Mouse (Mus musculus): Measurements from ENCODE around the gene Opcml. TPM values are rescaled to one million over a fixed set of nuclear protein-coding genes. Genes with fewer than 3 reads are reported as not detected.

The Opcml gene
- polyA plus RNA-seq, 1 experiment = 1.3 TPM

DNA sequence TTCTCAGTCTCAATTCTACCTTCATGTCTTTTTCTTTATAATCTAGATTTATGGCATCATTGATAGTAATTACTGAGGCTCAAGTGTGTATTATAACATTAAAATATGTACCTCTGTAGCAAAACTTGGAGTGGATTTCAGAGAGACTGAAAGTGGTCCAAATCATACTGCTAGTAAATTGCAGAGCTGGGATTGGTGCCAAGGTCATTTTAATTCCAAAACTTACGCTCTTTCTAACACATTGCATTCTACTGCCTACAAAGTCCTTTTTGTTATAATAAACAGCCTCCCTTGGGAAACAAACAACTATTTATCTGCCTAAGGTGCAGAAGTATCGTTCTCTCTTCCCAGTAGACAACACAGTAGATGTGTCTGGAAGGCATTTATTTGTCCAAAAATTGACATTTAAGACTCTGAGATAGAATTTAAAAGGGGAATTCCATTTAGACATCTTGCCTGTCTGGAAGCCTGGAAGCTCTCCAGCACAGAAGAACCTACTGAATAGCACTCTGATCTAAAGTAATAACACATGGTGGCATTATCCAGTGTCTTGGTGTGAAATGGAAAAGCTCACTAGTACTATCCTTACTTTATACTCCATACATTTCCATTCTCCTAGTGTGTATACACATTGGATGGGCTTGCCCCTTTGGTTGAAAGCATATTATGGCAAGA, 266.7 kb downstream of the Opcml start:
- Histone ChIP-seq H3K27ac (ENCODE audit: control insufficient read depth, insufficient read depth, low read depth, low read length, poor library complexity) (no peak overlapping the region), H3K4me3 (replicated peaks; ENCODE audit: control insufficient read depth, low read depth, low read length) (no peak overlapping the region), H3K4me1 (ENCODE audit: control insufficient read depth, insufficient read depth, low read length) (no peaks in the 10 kb centered on the region)
- WGBS = 52% methylated on average over 2 of the region's 2 CpGs
- no peak for TF ChIP-seq POLR2A (IDR thresholded peaks at IDR 0.05; ENCODE audit: borderline replicate concordance, control insufficient read depth, low read depth, low read length)
- no peak for TF ChIP-seq CTCF (IDR thresholded peaks at IDR 0.05; ENCODE audit: control insufficient read depth, insufficient read depth, low read length)

DNA sequence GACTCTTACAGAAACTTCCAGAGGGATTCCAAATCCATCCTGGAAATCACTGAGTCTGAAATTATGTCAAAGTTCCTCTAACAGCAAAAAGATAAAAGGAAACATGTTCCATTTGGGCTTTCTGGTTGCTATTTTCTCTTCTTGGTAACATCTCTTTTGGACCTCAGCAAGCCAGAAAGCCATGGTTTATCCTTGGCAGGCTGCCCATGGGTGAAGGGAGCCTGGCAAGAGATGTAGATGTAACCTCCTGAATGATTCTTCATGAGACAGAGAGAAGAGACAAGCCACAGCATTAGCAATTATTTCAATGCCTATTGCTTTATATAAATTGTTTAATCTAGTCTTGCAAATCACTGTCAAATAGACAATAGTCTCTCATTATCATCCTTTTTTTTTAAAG, 274.6 kb downstream of the Opcml start:
- Histone ChIP-seq H3K27ac (ENCODE audit: control insufficient read depth, insufficient read depth, low read depth, low read length, poor library complexity) (no peak overlapping the region), H3K4me3 (replicated peaks; ENCODE audit: control insufficient read depth, low read depth, low read length) (no peak overlapping the region), H3K4me1 (ENCODE audit: control insufficient read depth, insufficient read depth, low read length) (no peaks in the 10 kb centered on the region)
- TF ChIP-seq CTCF (IDR thresholded peaks at IDR 0.05; ENCODE audit: control insufficient read depth, insufficient read depth, low read length) = no peak
- TF ChIP-seq POLR2A (IDR thresholded peaks at IDR 0.05; ENCODE audit: borderline replicate concordance, control insufficient read depth, low read depth, low read length) = no peak

DNA sequence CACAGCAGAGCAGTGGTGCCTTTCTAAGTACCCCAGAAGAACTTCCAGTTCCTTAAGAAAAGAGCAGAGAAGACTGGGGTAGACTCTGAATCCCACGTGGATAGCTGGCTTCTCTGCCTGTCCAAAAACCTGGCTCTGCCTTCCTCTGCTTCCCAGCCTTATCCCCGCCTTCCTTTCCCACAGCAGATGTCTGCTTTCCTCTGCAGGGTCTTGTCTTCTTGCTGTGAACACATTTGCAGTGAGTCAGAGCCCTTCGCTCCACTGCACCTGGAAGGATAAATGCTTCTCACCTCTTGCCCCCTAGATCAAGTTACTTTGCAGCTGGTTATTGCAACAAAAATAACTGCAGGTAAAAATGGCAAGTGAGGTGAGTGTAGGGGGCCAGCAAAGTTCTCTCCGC, 290.1 kb downstream of the Opcml start:
- H3K27ac ChIP-seq (ENCODE audit: control insufficient read depth, insufficient read depth, low read depth, low read length, poor library complexity) = no peak overlapping the region
- 59% methylated on average over 4 of the region's 4 CpGs for whole genome bisulfite sequencing
- TF ChIP-seq POLR2A (IDR thresholded peaks at IDR 0.05; ENCODE audit: borderline replicate concordance, control insufficient read depth, low read depth, low read length) = no peak
- no peak for TF ChIP-seq CTCF (IDR thresholded peaks at IDR 0.05; ENCODE audit: control insufficient read depth, insufficient read depth, low read length)

DNA sequence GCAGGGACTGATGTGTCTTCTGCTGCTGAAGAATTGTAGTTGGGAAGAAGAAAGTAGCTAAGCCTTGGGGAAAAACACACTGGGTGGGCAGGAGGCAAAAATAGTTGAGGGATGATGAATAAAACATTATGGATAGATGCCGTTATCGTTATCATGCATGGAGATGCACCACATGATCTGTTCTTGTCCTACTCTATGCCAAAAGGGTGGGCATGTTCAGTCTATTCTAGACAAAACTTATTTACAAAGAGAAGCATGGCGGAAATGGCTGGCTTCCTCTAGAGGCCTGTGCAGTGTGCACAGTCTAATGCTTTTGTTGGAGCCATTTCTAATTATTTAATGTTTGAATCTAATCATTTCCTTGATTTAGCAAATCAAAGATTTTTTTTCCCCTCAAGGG, 293.2 kb downstream of the Opcml start:
- Histone ChIP-seq H3K4me3 (replicated peaks; ENCODE audit: control insufficient read depth, low read depth, low read length) (no peak overlapping the region), H3K27ac (ENCODE audit: control insufficient read depth, insufficient read depth, low read depth, low read length, poor library complexity) (no peak overlapping the region), H3K4me1 (ENCODE audit: control insufficient read depth, insufficient read depth, low read length) (no peaks in the 10 kb centered on the region)
- TF ChIP-seq CTCF (IDR thresholded peaks at IDR 0.05; ENCODE audit: control insufficient read depth, insufficient read depth, low read length) (no peak), POLR2A (IDR thresholded peaks at IDR 0.05; ENCODE audit: borderline replicate concordance, control insufficient read depth, low read depth, low read length) (no peak)
- WGBS = 78% methylated on average over 3 of the region's 3 CpGs

More for the DNA sequence above, 290.1 kb downstream of the Opcml start:
- no peaks in the 10 kb centered on the region for H3K4me1 ChIP-seq (ENCODE audit: control insufficient read depth, insufficient read depth, low read length)
- H3K4me3 ChIP-seq (replicated peaks; ENCODE audit: control insufficient read depth, low read depth, low read length) = no peak overlapping the region

DNA sequence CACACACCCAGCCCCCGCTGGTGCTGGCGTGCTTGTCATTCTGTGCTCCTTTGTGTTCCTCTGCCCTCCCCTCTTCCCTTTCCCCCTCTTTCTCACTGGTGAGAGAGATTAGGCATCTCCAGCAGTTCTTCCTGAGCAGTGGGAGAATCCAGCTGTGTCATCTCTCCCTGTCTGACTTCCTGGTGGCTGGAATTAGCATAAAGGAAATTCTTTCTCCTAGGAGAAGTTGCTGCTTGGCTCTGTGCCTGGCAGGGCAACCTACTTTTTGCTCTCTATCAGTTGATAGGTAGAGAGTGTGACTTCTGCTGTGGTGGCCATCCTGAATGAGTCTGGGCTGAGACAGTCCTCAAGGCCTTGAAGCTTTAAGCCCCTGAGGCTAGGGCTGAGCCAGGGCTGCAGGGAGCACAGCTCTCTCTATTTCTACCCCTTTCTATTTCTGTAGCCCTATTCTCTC, 293.7 kb downstream of the Opcml start:
- 43% methylated on average over 2 of the region's 2 CpGs for WGBS
- TF ChIP-seq POLR2A (IDR thresholded peaks at IDR 0.05; ENCODE audit: borderline replicate concordance, control insufficient read depth, low read depth, low read length) (no peak), CTCF (IDR thresholded peaks at IDR 0.05; ENCODE audit: control insufficient read depth, insufficient read depth, low read length) (no peak)
- H3K4me1 ChIP-seq (ENCODE audit: control insufficient read depth, insufficient read depth, low read length) = no peaks in the 10 kb centered on the region
- H3K27ac ChIP-seq (ENCODE audit: control insufficient read depth, insufficient read depth, low read depth, low read length, poor library complexity) = no peak overlapping the region
- H3K4me3 ChIP-seq (replicated peaks; ENCODE audit: control insufficient read depth, low read depth, low read length) = no peak overlapping the region

DNA sequence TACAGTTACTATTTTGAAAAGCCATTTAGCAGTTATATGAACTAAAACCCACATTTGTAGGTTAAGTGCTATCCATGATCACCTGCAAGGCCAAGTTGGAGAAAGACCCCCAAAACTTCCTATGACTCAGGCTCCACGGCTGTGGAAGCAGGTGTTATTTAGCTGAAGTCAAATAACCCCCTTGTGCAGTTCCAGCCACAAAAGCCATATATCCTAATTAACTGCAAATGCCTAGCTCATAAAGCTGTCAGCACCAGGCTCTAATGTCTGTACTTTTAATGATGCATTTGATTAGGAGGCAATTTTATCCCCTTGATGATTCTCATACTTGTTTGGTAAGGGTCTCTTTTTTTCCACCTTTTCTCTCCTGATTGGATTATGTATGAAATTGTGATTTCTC, 300.8 kb downstream of the Opcml start:
- Histone ChIP-seq H3K4me3 (replicated peaks; ENCODE audit: control insufficient read depth, low read depth, low read length) (no peak overlapping the region), H3K27ac (ENCODE audit: control insufficient read depth, insufficient read depth, low read depth, low read length, poor library complexity) (no peak overlapping the region), H3K4me1 (ENCODE audit: control insufficient read depth, insufficient read depth, low read length) (no peaks in the 10 kb centered on the region)
- 53% methylated on average over 1 of the region's 1 CpGs for WGBS
- TF ChIP-seq POLR2A (IDR thresholded peaks at IDR 0.05; ENCODE audit: borderline replicate concordance, control insufficient read depth, low read depth, low read length) (no peak), CTCF (IDR thresholded peaks at IDR 0.05; ENCODE audit: control insufficient read depth, insufficient read depth, low read length) (no peak)

DNA sequence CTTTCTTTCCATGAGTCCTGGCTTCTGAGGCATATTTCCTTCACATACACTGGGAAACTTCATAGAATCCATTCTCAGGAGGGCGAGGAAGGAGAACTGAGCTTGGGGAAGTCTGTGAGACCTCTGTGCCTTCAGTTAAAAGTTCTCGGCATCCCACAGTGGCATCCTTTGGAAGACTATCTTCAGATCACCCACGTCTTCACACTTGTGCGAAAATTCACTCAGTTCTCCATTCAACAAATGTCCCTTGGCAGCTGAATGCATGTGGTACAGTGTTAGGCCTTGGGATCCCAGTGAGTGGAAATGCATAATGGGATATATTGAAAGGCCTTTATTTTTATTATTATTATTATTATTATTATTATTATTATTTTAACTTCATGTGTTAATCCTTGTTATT, 304.1 kb downstream of the Opcml start:
- no peak overlapping the region for H3K4me3 ChIP-seq (replicated peaks; ENCODE audit: control insufficient read depth, low read depth, low read length)
- no peak overlapping the region for H3K27ac ChIP-seq (ENCODE audit: control insufficient read depth, insufficient read depth, low read depth, low read length, poor library complexity)
- TF ChIP-seq CTCF (IDR thresholded peaks at IDR 0.05; ENCODE audit: control insufficient read depth, insufficient read depth, low read length) (no peak), POLR2A (IDR thresholded peaks at IDR 0.05; ENCODE audit: borderline replicate concordance, control insufficient read depth, low read depth, low read length) (no peak)
- WGBS = 71% methylated on average over 4 of the region's 4 CpGs
- H3K4me1 ChIP-seq (ENCODE audit: control insufficient read depth, insufficient read depth, low read length) = no peaks in the 10 kb centered on the region

DNA sequence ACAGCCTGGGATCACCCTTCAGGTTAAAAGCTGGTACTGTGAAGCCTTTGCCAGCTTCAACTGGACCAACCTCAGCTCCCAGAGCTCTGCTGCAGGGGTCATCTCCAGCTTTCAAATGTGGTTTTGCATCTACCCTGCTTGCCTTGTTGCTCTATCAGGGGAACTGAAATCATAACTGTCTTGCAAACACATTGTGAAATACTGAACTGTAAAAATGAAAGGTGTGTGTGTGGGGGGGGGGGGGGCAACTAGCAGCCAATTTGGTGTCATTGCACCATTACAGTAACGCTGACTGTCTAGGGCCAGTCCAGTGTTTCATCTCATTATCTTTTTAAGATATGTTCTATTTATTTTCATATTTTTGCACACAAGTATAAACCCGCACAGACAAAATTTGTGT, 305.6 kb downstream of the Opcml start:
- Histone ChIP-seq H3K4me1 (ENCODE audit: control insufficient read depth, insufficient read depth, low read length) (no peaks in the 10 kb centered on the region), H3K4me3 (replicated peaks; ENCODE audit: control insufficient read depth, low read depth, low read length) (no peak overlapping the region), H3K27ac (ENCODE audit: control insufficient read depth, insufficient read depth, low read depth, low read length, poor library complexity) (no peak overlapping the region)
- 76% methylated on average over 2 of the region's 2 CpGs for WGBS
- no peak for TF ChIP-seq CTCF (IDR thresholded peaks at IDR 0.05; ENCODE audit: control insufficient read depth, insufficient read depth, low read length)
- TF ChIP-seq POLR2A (IDR thresholded peaks at IDR 0.05; ENCODE audit: borderline replicate concordance, control insufficient read depth, low read depth, low read length) = no peak

DNA sequence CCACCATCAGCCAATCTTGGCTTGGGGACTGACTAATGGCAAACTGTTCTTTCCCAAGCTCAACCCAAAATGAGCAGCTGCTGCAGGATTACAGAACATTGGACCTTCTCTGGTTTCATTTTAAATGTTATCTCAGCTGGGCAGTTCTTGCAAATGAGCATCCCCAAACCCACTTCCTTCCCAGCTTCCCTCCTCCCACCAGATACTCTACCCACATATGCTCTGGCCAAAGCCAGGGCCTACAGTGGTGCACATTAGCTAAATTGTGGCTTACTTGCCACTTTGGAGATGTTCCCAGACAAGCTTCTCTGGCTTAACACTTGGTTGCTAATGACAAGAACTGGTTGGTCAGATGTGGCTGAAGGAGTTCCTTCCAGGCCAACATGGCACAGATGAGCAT, 311.4 kb downstream of the Opcml start:
- H3K4me1 ChIP-seq (ENCODE audit: control insufficient read depth, insufficient read depth, low read length) = no peaks in the 10 kb centered on the region
- no peak overlapping the region for H3K4me3 ChIP-seq (replicated peaks; ENCODE audit: control insufficient read depth, low read depth, low read length)
- no peak for TF ChIP-seq CTCF (IDR thresholded peaks at IDR 0.05; ENCODE audit: control insufficient read depth, insufficient read depth, low read length)
- no peak for TF ChIP-seq POLR2A (IDR thresholded peaks at IDR 0.05; ENCODE audit: borderline replicate concordance, control insufficient read depth, low read depth, low read length)
- no peak overlapping the region for H3K27ac ChIP-seq (ENCODE audit: control insufficient read depth, insufficient read depth, low read depth, low read length, poor library complexity)
